Mouse (Mus musculus) liver, adult 2 months (tissue): ENCODE results near the gene Zfp990.
"Not testable (repeated sequence)": the region's sequence is repeated elsewhere in the genome, so short reads cannot be mapped to it uniquely, and the experiment has no call there.

Experiments used
- CTCF ChIP-seq: fragments of 200-500 bp; IDR thresholded peaks from 2 replicates; pipeline ENCODE4 v1.5.1; 2011; ENCODE audit warnings: low read depth, low read length, control low read depth
- POLR2A ChIP-seq: fragments of 200-500 bp; IDR thresholded peaks from 2 replicates; pipeline ENCODE4 v1.6.1; 2011; ENCODE audit warnings: low read length, control low read depth; ENCODE audit not compliant: insufficient read depth; ENCODE audit errors: extremely low read depth

DNA sequence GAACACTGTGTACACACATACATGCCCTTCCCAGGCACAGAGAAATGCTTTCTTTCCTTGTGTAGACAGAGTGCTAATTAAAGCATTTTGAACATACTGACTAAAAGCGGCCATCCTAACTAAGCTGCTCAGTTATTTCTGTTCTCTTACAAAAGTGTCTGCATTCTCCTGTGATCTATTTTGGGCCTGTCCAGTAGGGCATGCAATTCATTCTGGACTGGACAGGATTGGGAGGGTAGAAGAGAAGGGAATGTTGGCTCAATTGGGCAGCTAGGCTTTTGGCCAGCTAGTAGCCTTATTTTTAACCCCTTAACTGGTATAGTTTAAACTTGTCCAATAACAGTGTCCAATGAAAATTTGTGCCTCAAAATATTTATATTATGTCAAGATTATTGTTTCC is 69.8 kb downstream of the Zfp990 start:
- TF ChIP-seq POLR2A, CTCF: not testable (repeated sequence)
